Mouse (Mus musculus) thymus, postnatal 25 days (tissue): Measurements from ENCODE around the gene Zc3h18.

Experiments
- DNase-seq: peaks from one replicate; pipeline ENCODE4 v3.0.0; 2022

Gene Zc3h18

GRCm38 (mm10) chr8:122437708-122438331 is 61.4 kb downstream of the Zc3h18 start:
- DNase-seq, result peak; percentile 37

GRCm38 (mm10) chr8:122439336-122439735 is 62.9 kb downstream of the Zc3h18 start:
- DNase-seq, result no peak

GRCm38 (mm10) chr8:122441326-122441725 is 64.9 kb downstream of the Zc3h18 start:
- no peak for DNase-seq

- DNase-seq, result no peak
Observed at GRCm38 (mm10) chr8:122442356-122442755, 65.9 kb downstream of the Zc3h18 start.

GRCm38 (mm10) chr8:122442781-122443180 is 66.4 kb downstream of the Zc3h18 start:
- no peak for DNase-seq

- peak; percentile 97 for DNase-seq
Observed at GRCm38 (mm10) chr8:122443262-122444006, 67.0 kb downstream of the Zc3h18 start, which contains the start of gene Mvd. Mvd (minus strand) TSS chr8:122443422.

GRCm38 (mm10) chr8:122444058-122444748 is 67.8 kb downstream of the Zc3h18 start:
- DNase-seq, result peak; percentile 49

GRCm38 (mm10) chr8:122445203-122445602 is 68.8 kb downstream of the Zc3h18 start:
- no peak for DNase-seq

GRCm38 (mm10) chr8:122451161-122451703 is 74.8 kb downstream of the Zc3h18 start:
- no peak for DNase-seq

GRCm38 (mm10) chr8:122452154-122452553 is 75.7 kb downstream of the Zc3h18 start:
- no peak for DNase-seq

- no peak for DNase-seq
Observed at GRCm38 (mm10) chr8:122454409-122454808, 78.0 kb downstream of the Zc3h18 start.

GRCm38 (mm10) chr8:122457171-122457570 is 80.8 kb downstream of the Zc3h18 start:
- no peak for DNase-seq

GRCm38 (mm10) chr8:122459218-122459900 is 83.0 kb downstream of the Zc3h18 start:
- peak; percentile 83 for DNase-seq

- peak; percentile 57 for DNase-seq
Observed at GRCm38 (mm10) chr8:122459990-122460389, 83.6 kb downstream of the Zc3h18 start.

GRCm38 (mm10) chr8:122460524-122461472 is 84.4 kb downstream of the Zc3h18 start, which contains the start of gene Snai3:
Snai3 (minus strand) TSS chr8:122460733.
- peak; percentile 84 for DNase-seq

GRCm38 (mm10) chr8:122461473-122462148 is 85.2 kb downstream of the Zc3h18 start:
- no peak for DNase-seq

- DNase-seq, result no peak
Observed at GRCm38 (mm10) chr8:122462510-122462909, 86.1 kb downstream of the Zc3h18 start.

- DNase-seq, result peak; percentile 69
Observed at GRCm38 (mm10) chr8:122463651-122464640, 87.5 kb downstream of the Zc3h18 start.

GRCm38 (mm10) chr8:122464985-122465384 is 88.6 kb downstream of the Zc3h18 start:
- no peak for DNase-seq
